Mouse (Mus musculus) erythroblast, embryonic 14.5 days (primary cell): ENCODE data around the gene Cbfa2t3. TPM values are rescaled to one million over a fixed set of nuclear protein-coding genes. Genes with fewer than 3 reads are reported as not detected.

Experiments
- H3K27me3 ChIP-seq: 2 replicates; pipeline ENCODE4 v1.6.1; 2012; ENCODE audit warnings: inconsistent platforms; ENCODE audit not compliant: control insufficient read depth
- H3K36me3 ChIP-seq: 2 replicates; pipeline ENCODE4 v1.6.1; 2012; ENCODE audit warnings: mild to moderate bottlenecking, inconsistent platforms; ENCODE audit not compliant: control insufficient read depth
- H3K4me1 ChIP-seq: 2 replicates; pipeline ENCODE4 v1.6.1; 2012; ENCODE audit warnings: inconsistent platforms; ENCODE audit not compliant: control insufficient read depth
- H3K4me3 ChIP-seq: replicated peaks from 2 replicates; pipeline ENCODE3; 2012; ENCODE audit warnings: moderate library complexity, mild to moderate bottlenecking, inconsistent platforms
- H3K9me3 ChIP-seq: 2 replicates; pipeline ENCODE4 v1.6.1; 2012; ENCODE audit warnings: low read length, inconsistent platforms, mixed read lengths; ENCODE audit not compliant: control insufficient read depth
- GATA1 ChIP-seq: IDR thresholded peaks from 2 replicates; pipeline ENCODE4 v1.6.1; 2012; ENCODE audit warnings: low read length, inconsistent platforms, mixed read lengths
- TAL1 ChIP-seq: IDR thresholded peaks from 3 replicates; pipeline ENCODE4 v1.6.1; 2012; ENCODE audit warnings: low read length, inconsistent platforms, mixed read lengths
- polyA plus RNA-seq: library from polyadenylated mRNA; stranded (reverse); fragments of >175 nt; gene quantifications from 2 replicates; pipeline ENCODE4 v1.2.3, GENCODE M21; 2012

Gene Cbfa2t3
- polyA plus RNA-seq, 1 experiment = 8.9 TPM

DNA sequence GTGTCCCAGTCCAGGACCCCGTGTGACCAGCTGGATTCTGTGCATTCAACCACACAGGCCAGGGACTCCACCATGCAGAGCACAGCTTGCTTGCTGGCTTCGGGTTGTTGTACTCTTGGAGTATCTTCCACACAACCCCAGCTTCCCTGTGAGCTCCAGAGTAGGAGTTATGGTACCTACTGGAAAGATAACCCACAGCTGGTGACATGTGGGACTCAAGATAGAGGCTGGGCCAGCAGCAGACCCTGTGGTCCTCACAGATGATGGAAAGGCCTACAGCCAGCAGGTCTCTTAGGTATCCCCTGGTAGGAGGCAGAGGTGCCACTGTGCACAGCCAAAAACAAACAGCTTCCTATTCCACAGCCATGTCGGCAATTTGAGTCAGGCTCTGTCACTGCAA, 12.6 kb upstream of the Cbfa2t3 start:
- TF ChIP-seq GATA1 = no peak
- TF ChIP-seq TAL1 = no peak
- Histone ChIP-seq H3K27me3 (peaks cover 94% of the 10 kb centered on the region), H3K4me3 (no peak overlapping the region), H3K9me3 (no peaks in the 10 kb centered on the region), H3K36me3 (no peaks in the 10 kb centered on the region; the same call in 1 of the 2 replicates), H3K4me1 (peaks cover 65% of the 10 kb centered on the region)

DNA sequence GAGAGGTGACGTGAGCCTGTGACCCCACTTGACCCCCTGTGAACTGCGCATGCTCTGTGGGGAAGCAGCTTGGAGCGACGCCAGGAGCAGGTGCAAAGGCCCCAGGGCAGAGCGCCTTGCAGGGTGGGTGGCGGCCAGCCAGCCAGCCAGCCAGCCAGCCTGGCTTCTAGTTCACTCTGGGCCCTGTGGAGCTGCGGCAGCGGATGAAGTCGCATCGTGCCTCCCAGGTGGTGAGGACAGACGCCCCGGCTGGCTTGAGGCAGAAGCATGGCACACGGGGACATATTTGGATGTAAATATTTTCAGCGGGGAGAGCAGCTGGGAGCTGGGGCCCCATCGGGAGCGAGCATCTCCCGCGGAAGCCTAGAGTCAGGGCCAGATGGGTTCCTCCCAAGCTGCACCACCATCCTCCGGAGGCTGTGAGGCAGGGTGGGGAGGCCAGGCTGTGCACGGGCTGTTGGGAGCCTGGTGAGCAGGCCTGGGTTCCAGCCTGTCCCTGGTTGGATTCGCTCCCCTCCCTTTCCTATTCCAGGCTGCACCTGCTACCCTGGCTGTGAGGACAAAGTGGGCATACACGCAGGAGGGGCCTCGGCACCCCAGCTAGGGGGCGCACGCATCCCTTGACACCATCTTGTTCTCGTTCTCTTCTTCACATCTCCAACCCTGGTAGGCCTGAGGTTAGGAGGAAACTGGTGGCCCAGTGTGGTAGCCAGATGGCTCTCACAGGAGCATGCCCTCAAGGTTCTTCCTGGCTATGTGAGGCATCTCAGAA, 10.6 kb upstream of the Cbfa2t3 start:
- no peak overlapping the region for H3K4me3 ChIP-seq
- H3K36me3 ChIP-seq = no peaks in the 10 kb centered on the region
- H3K27me3 ChIP-seq = peaks cover 86% of the 10 kb centered on the region
- peaks cover 63% of the 10 kb centered on the region for H3K4me1 ChIP-seq
- TF ChIP-seq TAL1 = no peak
- no peak for TF ChIP-seq GATA1
- no peaks in the 10 kb centered on the region for H3K9me3 ChIP-seq

DNA sequence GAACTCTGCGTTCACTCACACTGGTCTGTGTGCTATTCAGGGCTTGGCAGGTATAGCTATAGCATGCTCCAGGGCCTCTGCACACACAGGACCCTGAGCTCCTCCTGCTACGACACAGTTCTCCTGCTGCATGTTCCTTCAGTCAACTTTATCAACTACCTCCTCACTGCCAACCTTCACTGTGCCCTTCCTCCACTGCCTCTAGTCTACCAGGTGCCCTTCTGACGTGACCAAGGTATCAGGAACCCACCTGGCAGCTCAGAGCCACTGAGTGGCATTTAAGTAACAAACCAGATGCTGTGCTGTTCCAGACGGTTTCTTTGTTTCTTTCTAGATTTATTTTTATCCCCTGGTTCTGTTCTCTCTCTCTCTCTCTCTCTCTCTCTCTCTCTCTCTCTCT, 8.3 kb upstream of the Cbfa2t3 start:
- Histone ChIP-seq H3K9me3 (no peaks in the 10 kb centered on the region), H3K4me3 (no peak overlapping the region), H3K36me3 (no peaks in the 10 kb centered on the region), H3K27me3 (peaks cover 77% of the 10 kb centered on the region), H3K4me1 (peaks cover 50% of the 10 kb centered on the region)
- TF ChIP-seq GATA1 (no peak), TAL1 (no peak)

DNA sequence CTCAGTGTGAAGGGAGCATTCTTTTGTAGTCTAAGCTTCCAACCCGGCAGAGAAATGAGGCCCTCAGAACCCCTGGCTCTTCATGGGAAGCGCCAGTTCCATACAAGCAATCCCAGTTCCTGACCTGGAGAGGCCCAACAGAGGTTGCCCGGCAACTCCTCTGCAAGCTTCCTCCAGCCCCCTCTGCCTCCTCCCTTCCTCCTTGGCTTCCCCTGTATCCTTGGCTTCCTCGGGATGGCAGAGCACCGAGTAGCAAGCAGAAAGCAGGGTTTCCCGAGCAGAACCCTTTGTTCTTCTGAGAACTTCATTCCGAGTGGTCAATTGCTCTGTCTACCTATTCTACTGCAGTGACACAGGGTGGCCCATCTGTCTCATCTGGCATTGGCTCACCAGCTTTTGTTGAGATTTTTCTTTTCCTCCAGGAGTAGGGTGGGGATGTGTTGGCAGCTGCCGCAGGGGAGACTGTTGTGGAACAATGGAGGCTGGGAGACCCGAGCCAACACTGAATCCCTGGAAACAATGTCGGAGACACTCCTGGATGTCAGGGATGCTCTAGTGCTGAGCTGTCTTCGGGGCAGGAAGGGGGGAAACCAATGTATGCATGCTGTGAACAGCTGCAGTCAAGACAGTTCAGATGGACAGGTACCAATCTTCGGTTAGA, 7.1 kb upstream of the Cbfa2t3 start:
- no peak for TF ChIP-seq GATA1
- no peak for TF ChIP-seq TAL1
- Histone ChIP-seq H3K27me3 (peaks cover 78% of the 10 kb centered on the region), H3K4me1 (peaks cover 50% of the 10 kb centered on the region), H3K9me3 (no peaks in the 10 kb centered on the region), H3K36me3 (no peaks in the 10 kb centered on the region), H3K4me3 (no peak overlapping the region)

DNA sequence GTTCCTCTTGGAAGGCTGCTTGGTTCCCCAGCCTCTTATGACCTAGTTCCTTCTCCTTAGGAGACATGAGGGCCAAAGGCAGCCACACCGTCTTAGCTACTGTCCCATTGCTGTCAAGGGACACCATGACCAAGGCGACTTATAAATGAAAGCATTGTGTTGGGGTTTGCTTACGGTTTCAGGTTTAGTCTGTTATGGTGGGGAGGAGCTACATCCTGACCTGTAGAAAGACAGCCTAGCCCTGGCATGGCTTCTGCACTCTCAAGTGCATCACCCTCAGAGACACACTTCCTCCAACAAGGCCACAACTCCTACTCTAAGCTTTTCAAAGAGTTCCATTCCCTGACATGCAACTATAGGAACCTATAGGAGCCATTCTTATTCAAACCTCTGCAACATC, 5.7 kb upstream of the Cbfa2t3 start:
- H3K36me3 ChIP-seq = no peaks in the 10 kb centered on the region
- no peak overlapping the region for H3K4me3 ChIP-seq
- H3K9me3 ChIP-seq = no peaks in the 10 kb centered on the region
- no peak for TF ChIP-seq TAL1
- no peak for TF ChIP-seq GATA1
- H3K27me3 ChIP-seq = peaks cover 71% of the 10 kb centered on the region
- peaks cover 52% of the 10 kb centered on the region for H3K4me1 ChIP-seq

DNA sequence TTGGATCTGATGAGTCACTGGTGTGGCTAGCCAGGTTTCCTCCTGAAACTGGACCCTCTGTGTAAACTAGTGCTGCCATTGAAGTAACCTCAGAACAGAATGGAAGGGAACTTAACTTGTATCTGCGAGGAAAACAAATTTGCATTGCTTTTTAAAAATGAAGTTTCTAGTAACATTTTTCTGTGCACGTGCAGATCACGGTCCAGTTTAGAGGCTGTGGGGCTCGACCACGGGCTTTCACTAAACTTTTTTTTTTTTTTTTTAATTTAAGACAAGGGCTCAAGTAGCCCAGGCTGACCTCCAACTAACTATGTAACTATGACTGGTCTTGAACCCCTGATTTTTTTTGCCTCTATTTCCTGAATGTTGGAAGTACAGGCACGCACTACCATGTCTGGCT, 4.0 kb upstream of the Cbfa2t3 start:
- H3K4me1 ChIP-seq = peaks cover 64% of the 10 kb centered on the region
- no peak for TF ChIP-seq GATA1
- no peak for TF ChIP-seq TAL1
- H3K27me3 ChIP-seq = peaks cover 64% of the 10 kb centered on the region
- no peaks in the 10 kb centered on the region for H3K9me3 ChIP-seq
- no peak overlapping the region for H3K4me3 ChIP-seq
- no peaks in the 10 kb centered on the region for H3K36me3 ChIP-seq

DNA sequence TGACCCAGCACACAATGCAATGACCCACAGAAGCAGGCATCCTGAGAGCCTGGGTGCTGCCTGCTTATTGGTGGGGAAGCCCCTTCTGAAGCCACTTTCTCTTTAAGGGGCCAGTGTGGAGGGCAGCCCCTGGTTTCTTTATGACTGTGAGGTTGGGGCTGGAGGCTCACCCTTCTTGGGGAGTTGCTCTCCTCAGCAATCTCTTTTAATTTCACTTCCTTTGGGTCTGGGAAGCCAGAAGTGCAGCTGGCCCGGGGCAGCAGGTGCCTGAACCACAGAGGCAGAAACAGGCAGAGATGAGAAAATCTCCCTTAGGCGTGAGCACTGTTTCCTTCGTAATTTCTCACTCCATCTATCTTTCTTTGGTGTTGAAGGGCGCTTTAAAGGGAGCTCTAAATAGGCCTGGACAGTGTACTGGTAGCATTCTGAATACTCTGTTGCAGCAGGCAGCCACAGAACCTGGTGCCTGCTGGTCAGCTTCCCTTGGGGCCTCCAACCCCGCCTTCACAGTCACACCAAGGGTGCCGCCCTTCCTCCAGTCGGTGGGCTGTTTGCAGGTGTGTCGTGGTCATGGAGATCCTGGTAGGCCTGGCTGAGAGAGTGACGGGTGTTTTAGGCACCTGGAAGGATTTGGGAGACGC, 3.5 kb upstream of the Cbfa2t3 start:
- Histone ChIP-seq H3K4me3 (no peak overlapping the region), H3K27me3 (peaks cover 58% of the 10 kb centered on the region), H3K4me1 (peaks cover 69% of the 10 kb centered on the region), H3K9me3 (no peaks in the 10 kb centered on the region), H3K36me3 (no peaks in the 10 kb centered on the region)
- TF ChIP-seq GATA1 (no peak), TAL1 (no peak)

DNA sequence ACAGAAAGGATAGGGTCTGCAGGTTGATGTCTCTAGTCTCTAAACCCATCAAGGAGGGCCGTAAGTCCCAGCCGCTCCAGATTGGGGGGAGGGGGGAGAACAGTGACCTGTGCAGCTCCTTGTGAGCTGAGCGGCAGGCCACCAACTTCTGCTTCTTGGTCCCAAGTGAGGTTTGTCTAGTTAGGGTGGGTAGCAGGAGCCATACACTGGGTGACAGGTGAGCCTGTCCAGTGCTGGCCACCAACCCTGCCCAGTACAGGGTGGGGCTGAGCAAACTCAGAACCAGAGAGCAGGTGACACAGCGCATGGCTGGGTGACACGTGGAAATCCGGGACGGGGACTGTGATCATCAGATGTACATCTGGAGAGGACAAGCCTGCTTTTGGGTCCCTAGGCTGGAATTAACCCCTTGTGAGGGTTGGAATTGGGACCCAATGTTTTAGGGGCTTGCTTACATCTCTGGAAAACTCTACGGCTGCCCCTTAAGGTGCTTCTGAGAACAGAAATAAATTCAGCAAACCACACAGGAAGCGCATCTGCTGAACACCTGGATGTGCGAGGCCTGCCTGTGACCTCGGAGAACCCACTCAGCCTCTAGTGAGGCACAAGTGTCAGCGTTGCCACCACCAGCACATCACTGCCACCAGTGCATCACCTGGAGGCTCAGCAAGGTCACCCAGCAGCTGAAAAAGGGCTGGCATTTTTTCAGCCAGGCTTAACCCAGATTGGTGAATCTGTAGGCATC, 2.7 kb upstream of the Cbfa2t3 start:
- H3K4me1 ChIP-seq = peaks cover 77% of the 10 kb centered on the region
- no peak overlapping the region for H3K4me3 ChIP-seq
- H3K27me3 ChIP-seq = peaks cover 51% of the 10 kb centered on the region
- H3K9me3 ChIP-seq = no peaks in the 10 kb centered on the region
- H3K36me3 ChIP-seq = peaks cover 1% of the 10 kb centered on the region; the same call in 1 of the 2 replicates
- no peak for TF ChIP-seq GATA1
- TF ChIP-seq TAL1 = no peak

DNA sequence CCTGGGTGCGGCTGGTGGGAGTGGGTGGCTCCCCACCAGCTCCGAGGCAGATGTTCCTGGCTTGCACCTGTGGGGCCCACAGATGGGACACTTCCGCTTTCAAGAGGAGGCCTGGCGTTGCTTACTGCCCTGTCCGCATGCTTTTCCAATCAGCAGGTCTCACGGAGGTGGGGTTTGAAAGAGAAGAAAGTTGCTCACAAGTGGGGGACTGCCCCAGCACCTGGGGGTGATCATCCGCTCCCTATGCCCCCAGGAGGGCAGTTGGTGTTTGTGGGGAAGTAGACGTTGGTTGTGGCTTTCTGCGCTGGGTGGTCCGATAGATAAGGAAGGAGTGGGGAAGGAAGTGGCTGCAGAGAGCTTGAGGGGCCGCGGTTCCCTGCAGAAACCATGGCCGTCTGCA, 1.7 kb upstream of the Cbfa2t3 start:
- Histone ChIP-seq H3K27me3 (peaks cover 41% of the 10 kb centered on the region), H3K36me3 (peaks cover 9% of the 10 kb centered on the region), H3K4me3 (peak overlapping the region; percentile 43), H3K9me3 (no peaks in the 10 kb centered on the region), H3K4me1 (peaks cover 78% of the 10 kb centered on the region)
- TF ChIP-seq GATA1 (no peak), TAL1 (no peak)
